Mouse (Mus musculus): ENCODE data around the gene Lrrc25.

DNA sequence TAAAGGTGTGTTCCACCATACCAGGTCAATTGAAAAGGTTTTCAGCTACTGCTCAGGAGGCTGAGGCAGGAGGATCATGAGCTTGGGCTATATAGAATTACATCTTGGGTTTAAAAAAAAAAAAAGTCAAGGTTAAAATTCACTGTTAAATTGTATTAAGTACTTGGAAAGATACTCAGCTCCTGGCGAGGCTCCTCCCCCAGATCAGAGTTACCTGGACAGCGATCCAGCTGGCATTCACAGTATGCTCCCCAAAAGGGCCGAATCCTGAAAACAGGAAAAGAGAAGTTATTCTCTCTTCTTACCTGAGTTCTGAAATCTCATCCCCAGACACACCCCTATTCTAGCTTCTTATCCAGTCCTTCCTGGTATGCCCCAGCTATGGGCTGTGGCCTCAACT lies 41.3 kb downstream of the Lrrc25 start:
- TF ChIP-seq MAFK (IDR thresholded peaks at IDR 0.05; ENCODE audit: insufficient replicate concordance, low read length), result no peak
- no peak for TF ChIP-seq CTCF (conservative IDR thresholded peaks at IDR 0.05 in 1 of 2, IDR thresholded peaks at IDR 0.05 in 1 of 2; ENCODE audit: low read depth in 2 of 2, low read length in 2 of 2)
- TF ChIP-seq HCFC1 (IDR thresholded peaks at IDR 0.05; ENCODE audit: low read depth, low read length), result no peak
